Mouse (Mus musculus): ENCODE data around the gene Gm20388. TPM values are rescaled to one million over a fixed set of nuclear protein-coding genes. Genes with fewer than 3 reads are reported as not detected.

The Gm20388 gene
- total and polyA plus RNA-seq, 2 experiments from 2014 or later, result 17.3 TPM; not detected in 1

- no peaks in the 10 kb centered on the region for H3K27me3 ChIP-seq (ENCODE audit: control insufficient read depth, insufficient read depth, low read length)
- H3K9me3 ChIP-seq (replicated peaks; ENCODE audit: control insufficient read depth, low read length), result no peaks in the 10 kb centered on the region
- DNase-seq (ENCODE audit: low spot score) (no peak), ATAC-seq (ENCODE audit: insufficient read depth, low read depth) (no peak)
- H3K4me1 ChIP-seq (ENCODE audit: control insufficient read depth, insufficient read depth), result peaks cover 47% of the 10 kb centered on the region
- no peak overlapping the region for H3K4me3 ChIP-seq (ENCODE audit: low read depth, low read length)
- H3K4me2 ChIP-seq (ENCODE audit: low read depth, low read length), result no peak overlapping the region
- 68% methylated on average over 8 of the region's 8 CpGs for WGBS
- no peak overlapping the region for H3K9ac ChIP-seq (replicated peaks; ENCODE audit: low read depth, low read length)
- TF ChIP-seq CTCF (IDR thresholded peaks at IDR 0.05; ENCODE audit: low read depth), result no peak
- TF ChIP-seq EP300 (IDR thresholded peaks at IDR 0.05; ENCODE audit: low read depth), result no peak
- no peak overlapping the region for H3K27ac ChIP-seq (ENCODE audit: low read depth)
- no peaks in the 10 kb centered on the region for H3K36me3 ChIP-seq (replicated peaks; ENCODE audit: control insufficient read depth, insufficient read depth, low read length)
Measured at GRCm38 (mm10) chr8:122925939-122926722, 3015.5 kb downstream of the Gm20388 start.

GRCm38 (mm10) chr8:122926782-122927181 lies 3016.1 kb downstream of the Gm20388 start:
- no peaks in the 10 kb centered on the region for H3K27me3 ChIP-seq (ENCODE audit: control insufficient read depth, insufficient read depth, low read length)
- no peak overlapping the region for H3K4me3 ChIP-seq (ENCODE audit: low read depth, low read length)
- DNase-seq (ENCODE audit: low spot score), result no peak
- no peaks in the 10 kb centered on the region for H3K9me3 ChIP-seq (replicated peaks; ENCODE audit: control insufficient read depth, low read length)
- WGBS, result 85% methylated on average over 7 of the region's 7 CpGs
- TF ChIP-seq CTCF (IDR thresholded peaks at IDR 0.05; ENCODE audit: low read depth), result no peak
- TF ChIP-seq EP300 (IDR thresholded peaks at IDR 0.05; ENCODE audit: low read depth), result no peak
- H3K4me2 ChIP-seq (ENCODE audit: low read depth, low read length), result no peak overlapping the region
- no peak overlapping the region for H3K27ac ChIP-seq (ENCODE audit: low read depth)
- no peak for ATAC-seq (ENCODE audit: insufficient read depth, low read depth)
- peaks cover 50% of the 10 kb centered on the region for H3K4me1 ChIP-seq (ENCODE audit: control insufficient read depth, insufficient read depth)
- H3K9ac ChIP-seq (replicated peaks; ENCODE audit: low read depth, low read length), result no peak overlapping the region
- H3K36me3 ChIP-seq (replicated peaks; ENCODE audit: control insufficient read depth, insufficient read depth, low read length), result no peaks in the 10 kb centered on the region

DNA sequence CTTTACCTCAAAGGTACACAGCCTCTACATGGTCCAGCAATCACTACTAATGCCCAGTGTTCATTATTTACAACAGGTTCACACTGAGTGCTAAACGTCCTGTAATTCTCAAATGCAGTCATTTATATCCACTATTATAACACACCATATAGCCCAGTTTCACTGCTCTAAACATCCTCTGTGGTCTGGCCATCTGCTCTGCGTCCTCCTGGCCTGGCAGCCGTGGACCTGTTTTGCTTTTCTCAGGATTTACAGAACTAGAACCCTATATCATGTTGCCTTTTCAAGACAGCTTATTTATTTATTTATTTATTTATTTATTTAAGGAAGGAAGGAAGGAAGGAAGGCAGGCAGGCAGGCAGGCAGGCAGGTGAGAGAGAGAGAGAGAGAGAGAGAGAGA lies 3017.2 kb downstream of the Gm20388 start:
- TF ChIP-seq EP300 (IDR thresholded peaks at IDR 0.05; ENCODE audit: low read depth), result no peak
- TF ChIP-seq CTCF (IDR thresholded peaks at IDR 0.05; ENCODE audit: low read depth), result no peak
- H3K4me1 ChIP-seq (ENCODE audit: control insufficient read depth, insufficient read depth), result peaks cover 57% of the 10 kb centered on the region
- H3K27ac ChIP-seq (ENCODE audit: low read depth), result no peak overlapping the region
- H3K4me2 ChIP-seq (ENCODE audit: low read depth, low read length), result no peak overlapping the region
- WGBS, result 91% methylated on average over 3 of the region's 3 CpGs
- H3K9me3 ChIP-seq (replicated peaks; ENCODE audit: control insufficient read depth, low read length), result no peaks in the 10 kb centered on the region
- H3K4me3 ChIP-seq (ENCODE audit: low read depth, low read length), result no peak overlapping the region
- H3K36me3 ChIP-seq (replicated peaks; ENCODE audit: control insufficient read depth, insufficient read depth, low read length), result no peaks in the 10 kb centered on the region
- ATAC-seq (ENCODE audit: insufficient read depth, low read depth) (no peak), DNase-seq (ENCODE audit: low spot score) (no peak)
- H3K9ac ChIP-seq (replicated peaks; ENCODE audit: low read depth, low read length), result no peak overlapping the region
- no peaks in the 10 kb centered on the region for H3K27me3 ChIP-seq (ENCODE audit: control insufficient read depth, insufficient read depth, low read length)

- no peaks in the 10 kb centered on the region for H3K27me3 ChIP-seq (ENCODE audit: control insufficient read depth, insufficient read depth, low read length)
- H3K4me1 ChIP-seq (ENCODE audit: control insufficient read depth, insufficient read depth), result peaks cover 54% of the 10 kb centered on the region
- H3K4me3 ChIP-seq (ENCODE audit: low read depth, low read length), result no peak overlapping the region
- H3K4me2 ChIP-seq (ENCODE audit: low read depth, low read length), result no peak overlapping the region
- WGBS, result 69% methylated on average over 7 of the region's 7 CpGs
- no peaks in the 10 kb centered on the region for H3K36me3 ChIP-seq (replicated peaks; ENCODE audit: control insufficient read depth, insufficient read depth, low read length)
- H3K27ac ChIP-seq (ENCODE audit: low read depth), result no peak overlapping the region
- TF ChIP-seq CTCF (IDR thresholded peaks at IDR 0.05; ENCODE audit: low read depth) (no peak), EP300 (IDR thresholded peaks at IDR 0.05; ENCODE audit: low read depth) (no peak)
- DNase-seq (ENCODE audit: low spot score), result no peak
- H3K9ac ChIP-seq (replicated peaks; ENCODE audit: low read depth, low read length), result no peak overlapping the region
- no peaks in the 10 kb centered on the region for H3K9me3 ChIP-seq (replicated peaks; ENCODE audit: control insufficient read depth, low read length)
- no peak for ATAC-seq (ENCODE audit: insufficient read depth, low read depth)
Measured at GRCm38 (mm10) chr8:122928631-122929224, 3018.1 kb downstream of the Gm20388 start.

DNA sequence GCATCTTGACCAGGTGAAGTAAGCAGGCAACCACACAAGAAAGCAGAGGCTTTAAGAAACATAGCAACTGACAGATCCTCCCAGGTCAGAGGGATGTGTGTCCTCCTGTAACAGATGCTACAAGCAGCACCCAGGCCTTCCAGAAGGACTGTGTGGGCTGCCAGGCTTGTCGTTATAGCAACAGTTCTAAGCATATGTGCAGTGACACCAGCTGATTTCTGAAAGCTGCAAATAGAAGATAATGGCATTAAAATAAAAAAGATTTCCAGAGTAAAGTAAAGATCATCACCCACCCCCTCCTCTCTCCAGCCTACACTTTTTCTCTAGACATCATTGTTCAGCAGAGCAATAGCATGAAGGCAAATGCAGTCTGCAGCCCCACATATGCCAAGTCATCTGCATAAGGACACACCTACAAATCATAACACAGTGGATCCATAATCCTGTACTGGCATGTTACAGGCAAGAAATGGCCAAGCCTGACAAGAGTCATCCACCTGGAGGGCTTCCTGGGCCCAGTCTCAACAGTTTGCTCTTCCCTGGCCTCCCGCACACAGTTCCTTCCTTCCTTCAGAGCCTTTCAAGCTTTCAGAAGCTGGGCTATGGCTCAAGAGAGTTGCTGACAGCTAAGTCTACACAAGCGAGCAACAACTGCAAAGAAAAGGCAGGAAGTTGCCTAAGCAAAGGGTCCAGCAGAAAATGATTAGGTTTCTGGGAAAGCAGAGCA lies 3021.4 kb downstream of the Gm20388 start:
- DNase-seq (ENCODE audit: low spot score), result no peak
- Histone ChIP-seq H3K27me3 (ENCODE audit: control insufficient read depth, insufficient read depth, low read length) (no peaks in the 10 kb centered on the region), H3K9ac (replicated peaks; ENCODE audit: low read depth, low read length) (no peak overlapping the region), H3K4me1 (ENCODE audit: control insufficient read depth, insufficient read depth) (peaks cover 46% of the 10 kb centered on the region), H3K4me3 (ENCODE audit: low read depth, low read length) (no peak overlapping the region), H3K27ac (ENCODE audit: low read depth) (peak overlapping the region; percentile 54; the same call in 1 of the 2 replicates), H3K4me2 (ENCODE audit: low read depth, low read length) (no peak overlapping the region), H3K36me3 (replicated peaks; ENCODE audit: control insufficient read depth, insufficient read depth, low read length) (no peaks in the 10 kb centered on the region), H3K9me3 (replicated peaks; ENCODE audit: control insufficient read depth, low read length) (no peaks in the 10 kb centered on the region)
- 38% methylated on average over 3 of the region's 3 CpGs for WGBS
- ATAC-seq (ENCODE audit: insufficient read depth, low read depth), result no peak
- TF ChIP-seq EP300 (IDR thresholded peaks at IDR 0.05; ENCODE audit: low read depth), result no peak
- TF ChIP-seq CTCF (IDR thresholded peaks at IDR 0.05; ENCODE audit: low read depth), result no peak
